Mouse (Mus musculus) urinary bladder, postnatal 0 days (tissue): Measurements from ENCODE around the gene Gm8159. TPM values are rescaled to one million over a fixed set of nuclear protein-coding genes. Genes with fewer than 3 reads are reported as not detected.

Experiments
- polyA plus RNA-seq: library from polyadenylated mRNA; unstranded; fragments of >200 nt; fragmentation: Nextera tagmentation; extraction: Ambion mirVana; gene quantifications from 2 replicates; pipeline ENCODE4 v1.2.1, GENCODE M21; 2015

The Gm8159 gene
- not detected in 2 replicates for polyA plus RNA-seq

GRCm38 (mm10) chr14:4632052-4632451 lies at the start of gene Gm8159:
Gene Gm8159, plus strand, starts transcription at chr14:4632352.

GRCm38 (mm10) chr14:4663892-4664291 lies 31.7 kb downstream of the Gm8159 start, which contains the start of gene Gm3239:
Gene Gm3239, plus strand, starts transcription at chr14:4664192.

Other genes starting within 250 kb of the Gm8159 start
- not detected in 2 replicates for gene Gm3159, start 234.8 kb upstream of the Gm8159 start, polyA plus RNA-seq
- 0.68 and 0.83 TPM in 2 replicates for gene Gm3164, start 216.9 kb upstream of the Gm8159 start, polyA plus RNA-seq
- gene Gm3173, start 201.4 kb upstream of the Gm8159 start, polyA plus RNA-seq = not detected in 2 replicates
- gene Gm3182, start 150.6 kb upstream of the Gm8159 start, polyA plus RNA-seq = not detected in 2 replicates
- gene Gm3047, start 76.9 kb upstream of the Gm8159 start, polyA plus RNA-seq = not detected in 2 replicates
- not detected in 2 replicates for gene Gm3239, start 31.8 kb downstream of the Gm8159 start, polyA plus RNA-seq
- not detected in 2 replicates for gene Gm7876, start 76.9 kb downstream of the Gm8159 start, polyA plus RNA-seq
- gene Gm3252, start 94.4 kb downstream of the Gm8159 start, polyA plus RNA-seq = 0.12 TPM in 1 of 2 replicates, not detected in the other
- gene Gm9602, start 144.0 kb downstream of the Gm8159 start, polyA plus RNA-seq = not detected in 2 replicates
- not detected in 2 replicates for gene Gm3269, start 205.8 kb downstream of the Gm8159 start, polyA plus RNA-seq
- gene Gm3264, start 223.2 kb downstream of the Gm8159 start, polyA plus RNA-seq = 0.63 and 0.73 TPM in 2 replicates